Mouse (Mus musculus): ENCODE measurements around the gene A630076J17Rik.

A630076J17Rik gene

DNA sequence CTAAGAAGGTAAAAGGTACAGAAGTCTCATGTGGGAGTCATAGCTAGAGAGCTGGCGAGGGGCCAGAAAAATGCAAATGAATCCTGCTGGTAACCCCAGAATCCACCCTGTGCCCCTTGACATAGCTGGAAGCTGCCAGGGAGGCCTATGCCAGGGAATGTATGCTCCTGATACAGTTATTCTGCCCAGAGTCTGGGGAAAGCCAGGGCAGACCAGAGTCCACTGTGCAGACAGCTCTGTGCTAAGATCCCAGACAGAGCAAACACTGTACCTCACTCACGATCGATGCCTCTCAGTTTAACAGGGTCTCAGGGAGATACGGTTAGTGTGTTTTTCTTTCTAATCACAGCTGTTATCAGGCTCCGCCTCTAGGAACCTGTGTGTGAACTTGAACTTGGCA is 592 bp upstream of the A630076J17Rik start:
- no peak for DNase-seq (ENCODE audit: low spot score in 2 of 2)

DNA sequence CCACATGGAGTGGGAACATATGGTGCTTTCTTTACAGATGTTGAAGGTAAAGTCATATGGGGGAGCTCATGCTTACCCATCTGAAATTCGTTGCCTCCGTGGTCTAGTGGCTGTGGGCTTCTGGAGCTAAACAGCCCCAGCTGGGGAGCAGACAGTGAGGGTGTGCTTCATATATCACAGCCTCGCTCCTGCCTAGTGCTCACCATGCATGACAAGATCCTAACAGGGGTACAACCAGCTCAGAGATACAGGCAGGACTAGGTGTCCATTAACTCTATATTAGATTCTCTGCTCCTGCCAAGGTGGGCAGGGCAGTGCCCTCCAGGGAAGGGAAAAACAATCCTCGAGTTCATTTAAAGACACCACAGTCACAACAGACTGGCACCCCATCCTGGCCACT is 788 bp downstream of the A630076J17Rik start:
- DNase-seq (ENCODE audit: low spot score in 2 of 2): no peak

DNA sequence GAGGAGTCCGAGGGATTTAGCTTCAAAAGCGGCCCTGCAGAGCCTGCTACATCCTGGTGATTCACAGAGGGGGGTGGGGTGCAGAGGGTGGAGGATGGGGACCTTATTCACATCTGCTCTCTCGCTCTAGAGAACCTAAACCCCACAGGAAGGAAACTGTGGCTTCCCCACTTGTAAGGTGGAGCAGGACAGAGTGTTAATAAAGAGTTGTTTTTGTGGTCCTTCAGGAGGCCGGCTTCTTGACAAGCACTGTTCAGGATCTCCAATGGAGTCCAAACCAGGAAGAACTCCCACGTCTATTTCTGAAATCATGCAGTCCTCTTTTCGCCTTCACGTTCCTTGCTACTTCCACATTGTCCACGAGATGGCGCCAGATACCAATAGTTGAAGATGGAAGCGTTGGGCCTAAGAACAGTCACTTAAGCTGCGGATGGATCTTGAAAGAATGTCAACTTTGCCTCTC is 3.0 kb downstream of the A630076J17Rik start:
- DNase-seq (ENCODE audit: low spot score in 2 of 2): peak; percentile 75 to 89

DNA sequence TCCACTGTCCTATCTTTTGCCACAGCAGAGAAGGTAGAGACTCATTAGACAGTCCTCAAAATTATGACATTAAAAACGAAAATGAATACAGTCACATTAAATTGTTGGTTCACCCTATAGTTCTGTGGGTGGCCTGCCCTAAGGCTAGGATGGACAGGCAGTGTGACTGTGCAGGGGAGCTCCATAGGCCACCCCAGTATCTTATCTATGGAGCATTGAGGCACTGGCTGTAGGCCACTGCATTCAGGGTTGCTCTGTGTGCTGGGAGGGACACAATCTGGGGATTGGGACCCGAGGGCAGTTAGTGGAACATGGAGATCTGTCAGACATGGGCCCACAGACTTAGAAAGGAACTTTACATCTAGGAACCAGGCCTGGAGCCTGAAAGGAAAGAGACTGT is 3.5 kb downstream of the A630076J17Rik start:
- no peak for DNase-seq (ENCODE audit: low spot score in 2 of 2)

DNA sequence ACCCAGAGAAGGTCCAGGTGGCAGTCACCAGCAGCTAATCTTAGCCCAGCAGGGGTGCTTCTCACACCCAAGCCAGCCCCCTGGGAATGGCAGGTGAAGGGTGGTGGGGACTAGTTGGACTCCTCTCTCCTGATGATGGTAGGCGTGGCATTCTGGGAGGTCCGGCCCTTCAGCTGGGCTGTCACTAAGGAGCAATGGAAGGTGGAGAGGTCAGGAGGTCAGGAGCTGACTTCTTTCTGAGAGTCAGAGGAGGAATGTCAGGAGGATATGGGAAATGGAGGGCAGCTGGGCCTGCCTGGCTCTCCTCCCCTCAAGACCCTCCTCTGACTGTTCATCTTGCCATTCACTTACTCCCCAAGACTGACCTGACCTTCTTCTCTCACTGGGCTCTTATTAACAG is 7.6 kb downstream of the A630076J17Rik start:
- no peak for DNase-seq (ENCODE audit: low spot score in 2 of 2)

DNA sequence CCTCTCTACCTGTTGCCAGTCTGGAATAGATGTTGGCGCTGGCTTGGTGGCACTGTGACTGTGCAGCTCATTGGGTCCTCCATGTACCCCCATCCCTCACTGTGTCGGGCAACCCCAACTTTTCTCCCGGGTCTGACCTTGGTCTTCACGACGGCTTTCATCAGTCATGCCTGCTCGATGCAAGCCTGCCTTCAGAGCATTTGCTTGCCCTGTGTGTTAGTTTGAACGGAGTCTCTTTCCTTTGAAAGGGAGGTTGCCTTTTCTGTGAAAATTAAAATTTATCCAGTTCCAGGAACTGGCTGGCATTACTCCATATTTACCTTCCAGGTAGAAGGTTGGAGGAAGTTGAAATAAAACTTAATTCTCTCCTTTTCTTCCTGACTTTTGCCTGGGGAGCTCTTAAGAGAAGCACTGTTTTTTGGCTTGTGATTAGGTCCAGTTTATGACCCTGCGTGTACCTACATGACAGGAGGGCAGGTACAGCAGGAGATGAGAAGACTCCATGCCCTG is 8.1 kb downstream of the A630076J17Rik start:
- no peak for DNase-seq (ENCODE audit: low spot score in 2 of 2)

DNA sequence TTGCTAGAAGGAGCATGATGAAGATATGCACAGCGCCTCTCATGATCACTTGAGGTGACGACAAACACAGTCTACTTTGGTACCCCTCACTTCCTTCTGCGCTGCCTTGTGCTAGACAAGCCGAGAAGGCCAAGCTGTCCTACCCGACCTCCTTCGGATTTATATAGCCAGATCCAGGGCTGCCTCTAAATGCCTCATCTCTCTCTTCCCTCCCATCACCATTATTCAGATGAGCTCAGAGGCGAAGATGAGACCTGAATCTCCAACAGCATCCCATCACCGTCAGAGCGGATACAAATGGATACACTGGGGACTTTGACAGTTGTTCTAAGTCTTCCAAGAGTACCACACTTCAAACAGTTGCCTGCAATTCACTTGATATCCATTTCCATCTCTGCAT is 9.2 kb downstream of the A630076J17Rik start, which contains the start of gene Prok1:
Gene Prok1 (minus strand): TSS at position 101 of the 400 bp plus-strand sequence.
- no peak for DNase-seq (ENCODE audit: low spot score in 2 of 2)

DNA sequence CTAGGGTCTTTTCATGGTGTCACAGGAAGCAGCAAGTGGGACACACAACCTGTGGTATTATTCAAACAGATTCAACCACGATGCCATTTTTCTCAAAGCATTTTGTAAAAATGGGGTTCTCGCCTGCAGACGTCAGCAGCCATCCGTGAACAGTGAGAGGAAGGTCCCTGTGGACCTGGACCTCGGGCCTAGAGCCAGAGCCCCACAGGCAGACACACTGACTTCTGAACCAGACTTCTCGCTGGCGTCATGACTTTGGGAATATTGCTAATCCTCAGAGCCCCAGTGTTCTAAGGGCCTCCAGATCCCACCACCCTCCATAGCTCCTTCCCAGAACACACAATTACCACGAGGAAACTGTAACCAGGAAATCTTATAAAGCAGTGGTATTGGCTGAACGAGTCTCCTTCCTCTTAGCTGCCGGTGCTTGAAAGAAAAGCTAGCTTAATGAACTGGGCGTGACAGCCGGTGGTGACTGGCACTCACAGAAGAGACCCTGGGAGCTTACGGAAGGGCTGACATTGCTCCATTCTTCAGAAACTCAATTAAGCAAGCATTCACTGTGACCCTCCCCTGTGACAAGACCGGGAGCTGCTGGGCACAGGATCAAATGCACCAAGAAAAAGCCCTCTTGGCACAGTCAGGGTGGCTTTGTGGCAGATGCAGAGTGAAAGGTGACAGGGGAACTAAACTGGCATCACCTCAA is 11.1 kb downstream of the A630076J17Rik start:
- DNase-seq (ENCODE audit: low spot score in 2 of 2): no peak

DNA sequence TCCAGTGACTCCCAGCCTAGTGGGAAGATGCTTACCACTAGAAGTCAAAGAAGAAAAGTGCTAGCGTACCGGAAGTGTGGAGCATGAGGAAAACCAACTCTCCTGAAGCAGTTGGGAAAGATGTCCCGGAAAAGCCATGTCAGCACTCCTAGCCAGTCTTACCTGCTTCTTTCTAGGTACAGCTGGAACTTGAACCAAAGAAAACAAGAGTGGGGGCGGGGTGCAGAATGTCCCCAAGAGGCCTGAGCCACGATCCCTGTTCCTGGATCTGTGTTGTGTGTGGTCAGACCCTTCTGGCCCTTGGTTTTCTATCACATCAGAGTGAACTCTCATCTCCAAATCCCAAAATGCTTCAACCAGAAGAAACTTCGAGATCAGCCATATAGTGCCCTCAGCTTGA is 16.5 kb downstream of the A630076J17Rik start:
- DNase-seq (ENCODE audit: low spot score in 2 of 2): no peak

DNA sequence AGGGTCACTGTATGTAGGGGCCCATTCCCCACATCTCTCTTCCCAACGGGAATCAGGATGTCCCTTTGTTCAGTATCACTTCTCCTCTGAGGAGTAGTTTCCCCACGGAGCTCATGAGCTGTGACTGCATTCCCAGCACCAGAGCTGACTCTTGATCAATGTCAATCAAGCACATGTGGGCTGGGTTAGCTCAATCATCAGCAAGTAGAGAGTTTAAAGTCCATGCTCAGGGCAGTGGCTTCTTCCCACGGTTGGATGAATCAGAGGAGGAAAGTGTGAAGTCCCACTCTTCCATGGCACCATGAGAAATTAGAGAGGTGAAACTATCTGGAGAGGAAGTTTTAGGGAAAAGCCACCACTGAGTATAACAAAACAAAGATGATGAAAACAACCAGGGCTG is 18.6 kb downstream of the A630076J17Rik start:
- DNase-seq (ENCODE audit: low spot score in 2 of 2): no peak

DNA sequence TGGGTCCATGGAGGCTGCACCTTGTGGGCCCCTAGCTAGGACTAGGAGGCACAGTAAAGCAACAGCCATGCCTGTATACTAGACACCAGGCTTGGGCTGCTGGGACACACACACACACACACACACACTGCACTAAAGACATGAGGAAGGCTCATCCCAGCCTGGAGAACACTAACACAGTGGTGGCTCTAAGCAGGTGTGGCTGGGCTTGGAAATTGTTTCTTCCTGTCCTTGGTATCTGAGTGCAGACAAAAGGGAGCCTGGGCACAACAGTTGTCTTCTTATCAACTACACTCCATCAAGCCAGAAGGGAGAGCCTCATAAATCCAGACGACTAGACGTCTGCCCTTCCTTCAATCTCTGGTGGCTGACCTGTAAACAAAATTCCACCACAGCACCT is 19.9 kb downstream of the A630076J17Rik start:
- no peak for DNase-seq (ENCODE audit: low spot score in 2 of 2)

DNA sequence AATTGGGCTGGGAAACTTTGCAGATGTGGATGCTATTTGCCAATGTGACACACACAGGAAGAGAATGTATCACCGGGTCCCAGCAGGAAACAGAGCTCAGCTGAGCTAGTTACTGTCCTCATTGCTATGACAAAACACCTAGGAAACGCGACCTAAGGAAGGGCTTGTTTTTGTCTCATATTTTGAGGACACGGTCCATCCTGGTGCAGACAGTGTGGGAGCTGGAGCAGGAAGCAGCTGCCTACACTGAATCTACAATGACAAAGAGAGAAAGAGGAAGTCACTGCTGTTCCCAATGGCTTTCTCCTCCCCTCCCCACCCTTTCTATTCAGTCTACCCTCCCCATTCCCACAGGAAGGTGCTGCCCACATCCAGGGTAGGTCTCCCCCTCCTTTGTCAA is 21.6 kb downstream of the A630076J17Rik start:
- no peak for DNase-seq (ENCODE audit: low spot score in 2 of 2)

DNA sequence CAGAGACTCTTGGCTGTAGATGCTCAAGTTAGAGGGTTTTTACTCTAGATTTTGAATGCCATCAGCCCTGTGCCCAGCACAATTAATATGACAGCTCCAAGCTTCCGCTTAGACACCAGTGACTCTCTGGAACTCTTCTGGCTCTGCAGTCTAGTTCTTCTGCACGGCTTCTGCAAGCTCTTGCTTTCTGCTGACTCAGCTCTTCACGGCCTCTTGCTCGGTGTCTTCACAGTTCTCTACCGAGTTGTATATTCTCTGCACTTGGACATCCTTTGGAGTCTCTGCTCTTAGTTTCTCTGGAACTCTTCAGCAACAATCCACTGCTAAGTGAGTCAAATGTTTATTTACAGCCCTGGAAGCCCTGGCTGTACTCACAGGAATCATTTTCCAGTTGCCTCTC is 23.5 kb downstream of the A630076J17Rik start:
- no peak for DNase-seq (ENCODE audit: low spot score in 2 of 2)

DNA sequence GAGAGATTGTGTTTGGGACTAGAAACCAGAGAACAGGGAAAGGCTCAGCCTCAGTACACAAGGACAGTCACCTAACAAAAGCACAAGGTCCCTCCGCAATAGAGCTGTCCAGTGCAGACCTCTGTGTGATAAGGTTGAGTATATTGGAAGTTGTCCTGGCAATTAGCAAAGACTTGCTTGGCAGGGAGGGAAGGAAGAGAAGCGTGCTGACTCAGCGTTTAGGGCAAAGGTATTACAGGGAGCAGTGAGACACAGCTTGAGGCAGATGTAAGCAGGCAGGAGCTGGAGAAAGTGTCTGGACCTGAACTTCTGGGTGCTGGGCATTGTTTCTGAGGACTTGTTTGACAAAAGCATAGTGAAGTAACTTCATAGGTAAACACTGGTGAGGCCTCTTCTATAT is 25.6 kb downstream of the A630076J17Rik start:
- DNase-seq (ENCODE audit: low spot score in 2 of 2): no peak

DNA sequence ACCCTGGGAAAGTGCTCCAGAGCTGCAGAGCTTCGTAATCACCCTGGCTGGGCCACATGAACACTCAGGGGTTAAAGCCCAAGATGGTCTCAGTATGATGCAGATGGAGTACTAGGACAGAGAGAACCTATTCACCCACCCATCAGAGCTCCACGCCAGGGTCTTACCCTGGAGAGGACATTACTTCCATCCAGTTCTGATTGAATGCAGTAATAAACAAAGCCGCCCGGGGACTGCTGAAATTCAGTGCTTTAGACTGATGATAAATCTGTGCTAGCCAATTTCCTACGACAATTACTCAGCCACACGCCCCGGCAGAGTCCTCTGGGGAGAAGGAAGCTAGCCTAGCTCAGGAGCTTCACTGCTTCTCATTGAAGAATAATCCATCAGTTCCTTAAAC is 26.3 kb downstream of the A630076J17Rik start:
- DNase-seq (ENCODE audit: low spot score in 2 of 2): no peak

DNA sequence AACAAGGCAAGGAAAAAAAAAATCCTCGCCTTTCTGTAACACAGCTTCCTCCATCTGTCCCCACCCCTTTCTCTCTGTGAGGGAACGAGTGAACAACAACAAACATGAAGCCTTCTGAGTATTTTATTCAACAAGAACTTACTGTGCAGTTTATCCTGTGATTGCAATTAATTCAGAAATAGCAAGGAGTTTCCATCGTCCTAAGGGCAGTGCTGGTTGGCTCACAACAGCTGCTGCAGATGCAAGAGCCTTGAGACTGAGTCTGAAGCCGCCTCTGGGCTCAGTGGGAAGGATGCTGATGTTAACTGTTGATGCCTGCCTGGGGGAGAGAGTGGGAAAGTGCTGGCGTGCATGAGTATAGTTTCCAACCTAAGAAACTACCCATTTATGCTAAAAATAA is 27.5 kb downstream of the A630076J17Rik start:
- no peak for DNase-seq (ENCODE audit: low spot score in 2 of 2)

DNA sequence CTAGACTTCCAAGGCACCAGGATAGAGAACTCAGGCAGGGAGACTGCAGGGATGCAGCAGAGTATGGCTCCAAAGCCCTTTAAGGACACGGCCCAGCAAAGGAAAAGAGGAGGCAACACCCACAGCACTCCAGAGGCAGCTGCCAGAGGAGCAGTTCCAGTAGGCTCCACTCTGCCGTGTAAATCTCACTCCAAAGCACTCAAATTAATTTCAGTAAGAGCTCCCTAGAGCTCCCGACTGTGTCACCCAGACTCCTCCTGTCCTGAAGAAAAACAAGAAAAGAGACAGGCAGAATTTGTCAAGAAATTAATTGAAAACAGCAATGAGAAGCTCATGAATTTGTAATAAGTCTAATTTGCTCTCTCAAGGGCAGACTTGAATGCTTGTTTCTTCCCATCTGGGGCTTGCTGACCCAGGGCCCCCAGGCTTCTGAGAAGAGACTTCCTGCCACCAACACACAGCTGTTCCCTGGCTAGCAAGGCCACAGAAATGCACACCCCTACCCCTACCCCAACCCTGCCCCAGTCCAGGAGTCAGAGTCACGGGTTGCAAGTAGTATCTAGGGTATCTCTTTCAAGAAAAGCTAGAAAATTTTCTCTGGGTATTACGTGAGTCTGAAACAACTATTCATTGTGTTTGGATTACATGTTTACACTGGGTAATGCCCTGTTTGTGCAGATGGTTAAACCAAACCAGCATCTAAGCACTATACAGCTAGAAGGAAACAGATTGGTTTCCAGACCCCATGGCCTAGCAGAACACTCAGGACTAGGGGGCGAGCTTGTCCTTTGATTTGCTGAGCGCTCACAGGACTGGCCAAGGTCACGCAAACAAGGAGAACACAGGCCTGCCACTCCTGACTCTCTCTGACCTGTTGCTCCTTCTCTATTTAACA is 30.8 kb downstream of the A630076J17Rik start:
- peak; percentile 14 to 24 for DNase-seq (ENCODE audit: low spot score in 2 of 2)

DNA sequence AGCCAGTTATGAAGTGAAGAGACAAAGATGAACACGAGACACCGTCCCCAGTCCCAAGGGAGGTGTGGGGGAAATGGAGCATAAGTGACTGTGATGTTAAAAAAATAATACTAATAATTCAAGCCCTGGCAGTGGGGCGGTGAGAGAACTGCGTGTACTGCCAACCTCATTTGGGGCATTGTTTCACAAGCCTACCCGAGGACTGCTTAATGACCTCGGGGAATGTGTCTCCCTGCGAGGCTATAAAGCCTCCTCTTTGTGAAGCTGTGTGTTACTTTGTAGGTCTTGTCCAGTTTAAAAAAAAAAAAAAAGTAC is 31.4 kb downstream of the A630076J17Rik start:
- no peak for DNase-seq (ENCODE audit: low spot score in 2 of 2)

DNA sequence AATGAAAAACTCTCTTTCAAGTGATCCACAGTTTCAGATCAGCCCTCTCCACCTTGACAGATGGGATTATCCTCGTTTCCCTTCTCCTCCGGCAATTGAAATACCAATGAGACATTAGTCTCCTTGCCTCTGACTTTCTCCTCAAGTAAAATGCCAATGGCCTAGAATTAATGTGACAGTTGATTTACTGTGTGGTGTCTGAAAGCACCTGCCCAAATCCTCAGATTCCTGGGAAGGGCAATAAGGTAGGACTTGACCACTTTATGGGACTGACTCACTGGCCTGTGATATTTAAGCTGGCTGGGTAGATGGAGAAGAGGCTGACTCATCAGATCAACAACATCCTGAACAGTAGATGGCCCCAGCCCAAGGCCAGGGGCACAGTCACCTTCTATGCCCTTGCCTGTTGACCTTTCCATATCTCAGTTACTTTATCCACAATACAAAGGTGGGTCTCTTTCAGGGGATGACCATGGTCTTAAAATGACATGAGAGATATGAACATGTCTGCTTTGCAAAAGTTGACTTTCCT is 36.5 kb downstream of the A630076J17Rik start:
- DNase-seq (ENCODE audit: low spot score in 2 of 2): no peak

DNA sequence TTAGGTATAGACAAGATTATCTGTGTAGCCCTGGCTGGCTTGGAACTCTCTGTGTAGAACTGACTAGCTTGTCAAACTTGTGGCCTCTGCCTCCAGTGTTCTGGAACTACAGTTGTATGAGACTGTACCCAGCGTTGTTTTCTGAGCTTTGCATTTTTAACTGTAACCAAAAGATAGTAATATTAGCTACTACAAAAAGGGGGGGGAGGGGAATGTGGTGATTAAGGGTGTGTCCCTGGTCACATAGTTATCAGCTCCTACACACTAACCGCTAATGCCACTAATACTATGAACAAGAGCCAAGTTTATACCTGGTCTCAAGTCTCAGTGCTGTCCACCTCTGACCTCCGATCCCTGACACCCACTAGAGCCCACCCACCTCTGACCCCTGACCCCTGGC is 42.0 kb downstream of the A630076J17Rik start:
- DNase-seq (ENCODE audit: low spot score in 2 of 2): no peak

DNA sequence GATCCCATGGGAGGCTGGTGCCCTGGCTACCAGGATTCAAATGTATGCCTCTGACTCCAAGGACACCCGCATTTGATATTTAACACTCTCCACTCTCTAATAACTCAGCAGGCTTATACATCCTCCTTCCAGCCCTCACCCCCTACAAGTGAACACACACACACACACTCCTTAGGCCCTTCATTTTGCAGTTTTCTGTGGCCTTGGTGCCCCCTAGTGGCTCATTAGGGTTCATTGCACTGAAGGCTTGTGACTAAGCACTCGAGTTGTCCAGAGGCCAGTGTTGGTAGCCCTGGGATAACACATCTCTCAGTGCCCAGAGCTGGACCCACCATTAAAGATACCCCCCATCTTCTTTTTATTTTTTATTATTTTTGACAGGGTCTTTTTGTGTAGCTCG is 43.4 kb downstream of the A630076J17Rik start:
- DNase-seq (ENCODE audit: low spot score in 2 of 2): peak; percentile 53 to 69

DNA sequence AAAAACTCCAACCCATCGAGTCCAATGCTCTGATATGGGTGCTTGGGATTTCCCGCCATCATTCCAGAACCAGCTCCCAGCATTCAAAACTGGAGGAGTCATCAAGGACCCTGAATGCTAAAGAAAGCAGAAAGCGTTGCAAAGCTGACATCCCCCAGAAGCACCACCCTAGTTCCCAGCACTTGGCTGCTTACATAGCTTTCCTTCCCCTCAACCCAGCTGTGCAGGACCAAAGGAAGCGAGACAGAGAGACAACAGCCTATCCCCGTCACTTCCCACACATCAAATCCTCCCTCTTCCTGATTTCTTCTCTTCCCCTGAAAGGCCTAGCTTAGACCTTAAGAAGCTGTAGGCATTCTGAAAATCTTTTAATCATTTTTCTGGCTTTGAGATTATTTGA is 44.9 kb downstream of the A630076J17Rik start:
- DNase-seq (ENCODE audit: low spot score in 2 of 2): no peak

DNA sequence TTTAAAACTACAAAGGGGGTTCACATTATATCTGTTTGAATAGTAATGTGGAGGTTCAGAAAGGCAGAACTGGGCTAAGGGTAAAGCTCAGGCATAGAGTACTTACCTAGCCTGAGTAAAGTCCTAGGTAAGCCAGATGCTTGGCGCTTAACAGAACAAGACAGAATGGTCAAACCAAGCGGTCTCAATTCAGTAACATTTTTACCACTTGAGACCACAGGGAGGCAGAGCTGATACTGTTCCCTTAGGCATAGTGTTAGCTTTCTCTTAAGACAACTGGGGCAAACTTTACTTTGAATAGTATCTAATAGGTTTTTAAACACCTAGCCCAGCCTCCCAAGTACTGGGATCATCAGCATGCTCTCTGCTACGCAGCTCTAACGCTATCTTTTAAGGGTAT is 45.6 kb downstream of the A630076J17Rik start:
- no peak for DNase-seq (ENCODE audit: low spot score in 2 of 2)
